Mouse (Mus musculus): Measurements from ENCODE around the gene Sun1. TPM values are rescaled to one million over a fixed set of nuclear protein-coding genes. Genes with fewer than 3 reads are reported as not detected.

The Sun1 gene
- polyA plus RNA-seq, 1 experiment from 2014 or later = 19.4 TPM

- no peak for DNase-seq (ENCODE audit: low spot score)
Measured at GRCm38 (mm10) chr5:139283460-139284180, 83.2 kb downstream of the Sun1 start.

GRCm38 (mm10) chr5:139285383-139286067 lies 85.1 kb downstream of the Sun1 start:
- no peak for DNase-seq (ENCODE audit: low spot score)

- DNase-seq (ENCODE audit: low spot score) = no peak
Measured at GRCm38 (mm10) chr5:139286142-139286941, 85.9 kb downstream of the Sun1 start.

- no peak for DNase-seq (ENCODE audit: low spot score)
Measured at GRCm38 (mm10) chr5:139287099-139287498, 86.7 kb downstream of the Sun1 start.

GRCm38 (mm10) chr5:139287787-139288186 lies 87.3 kb downstream of the Sun1 start:
- DNase-seq (ENCODE audit: low spot score) = no peak

- DNase-seq (ENCODE audit: low spot score) = no peak
Measured at GRCm38 (mm10) chr5:139288591-139288990, 88.2 kb downstream of the Sun1 start.

- no peak for DNase-seq (ENCODE audit: low spot score)
Measured at GRCm38 (mm10) chr5:139290467-139291259, 90.2 kb downstream of the Sun1 start.

- DNase-seq (ENCODE audit: low spot score) = no peak
Measured at GRCm38 (mm10) chr5:139291811-139292560, 91.5 kb downstream of the Sun1 start.

- no peak for DNase-seq (ENCODE audit: low spot score)
Measured at GRCm38 (mm10) chr5:139294089-139294488, 93.7 kb downstream of the Sun1 start.

- DNase-seq (ENCODE audit: low spot score) = no peak
Measured at GRCm38 (mm10) chr5:139297092-139297491, 96.7 kb downstream of the Sun1 start.

GRCm38 (mm10) chr5:139297745-139298144 lies 97.3 kb downstream of the Sun1 start:
- no peak for DNase-seq (ENCODE audit: low spot score)

Other genes starting within 250 kb of the Sun1 start
- gene Pdgfa, start 203.3 kb upstream of the Sun1 start, polyA plus RNA-seq (2015; fragmentation: Nextera tagmentation; extraction: Ambion mirVana) = 26.4 and 31.2 TPM in 2 replicates
- gene Prkar1b, start 50.6 kb upstream of the Sun1 start, polyA plus RNA-seq (2015; fragmentation: Nextera tagmentation; extraction: Ambion mirVana) = 2.4 and 3.5 TPM in 2 replicates
- 3.4 and 4.1 TPM in 2 replicates for gene Dnaaf5, start 50.4 kb upstream of the Sun1 start, polyA plus RNA-seq (2015; fragmentation: Nextera tagmentation; extraction: Ambion mirVana)
- gene Get4, start 51.7 kb downstream of the Sun1 start, polyA plus RNA-seq (2015; fragmentation: Nextera tagmentation; extraction: Ambion mirVana) = 184 and 200 TPM in 2 replicates
- 3.1 TPM in 2 replicates for gene Adap1, start 125.0 kb downstream of the Sun1 start, polyA plus RNA-seq (2015; fragmentation: Nextera tagmentation; extraction: Ambion mirVana)
- gene Cox19, start 150.8 kb downstream of the Sun1 start, polyA plus RNA-seq (2015; fragmentation: Nextera tagmentation; extraction: Ambion mirVana) = 110 and 112 TPM in 2 replicates
- gene Cyp2w1, start 152.0 kb downstream of the Sun1 start, polyA plus RNA-seq (2015; fragmentation: Nextera tagmentation; extraction: Ambion mirVana) = not detected in 2 replicates
- 5.5 and 7.4 TPM in 2 replicates for gene Gpr146, start 177.1 kb downstream of the Sun1 start, polyA plus RNA-seq (2015; fragmentation: Nextera tagmentation; extraction: Ambion mirVana)
- gene C130050O18Rik, start 204.6 kb downstream of the Sun1 start, polyA plus RNA-seq (2015; fragmentation: Nextera tagmentation; extraction: Ambion mirVana) = 0.54 and 0.79 TPM in 2 replicates
- gene Gper1, start 222.5 kb downstream of the Sun1 start, polyA plus RNA-seq (2015; fragmentation: Nextera tagmentation; extraction: Ambion mirVana) = 5.2 and 6.1 TPM in 2 replicates

All from thymus, postnatal 0 days (tissue).